Mouse (Mus musculus) thymus, postnatal 10 days (tissue): ENCODE results near the gene Tpi1.
"Not testable (repeated sequence)": the region's sequence is repeated elsewhere in the genome, so short reads cannot be mapped to it uniquely, and the experiment has no call there.

Experiments
- DNase-seq, 2 experiments: peaks; one replicate each; pipeline ENCODE4 v3.0.0; 2021; ENCODE audit warnings: low spot score in 2 of 2

The Tpi1 gene

GRCm38 (mm10) chr6:124809052-124809774 lies 4.9 kb downstream of the Tpi1 start:
- DNase-seq, result peak; percentile 34 to 60

DNA sequence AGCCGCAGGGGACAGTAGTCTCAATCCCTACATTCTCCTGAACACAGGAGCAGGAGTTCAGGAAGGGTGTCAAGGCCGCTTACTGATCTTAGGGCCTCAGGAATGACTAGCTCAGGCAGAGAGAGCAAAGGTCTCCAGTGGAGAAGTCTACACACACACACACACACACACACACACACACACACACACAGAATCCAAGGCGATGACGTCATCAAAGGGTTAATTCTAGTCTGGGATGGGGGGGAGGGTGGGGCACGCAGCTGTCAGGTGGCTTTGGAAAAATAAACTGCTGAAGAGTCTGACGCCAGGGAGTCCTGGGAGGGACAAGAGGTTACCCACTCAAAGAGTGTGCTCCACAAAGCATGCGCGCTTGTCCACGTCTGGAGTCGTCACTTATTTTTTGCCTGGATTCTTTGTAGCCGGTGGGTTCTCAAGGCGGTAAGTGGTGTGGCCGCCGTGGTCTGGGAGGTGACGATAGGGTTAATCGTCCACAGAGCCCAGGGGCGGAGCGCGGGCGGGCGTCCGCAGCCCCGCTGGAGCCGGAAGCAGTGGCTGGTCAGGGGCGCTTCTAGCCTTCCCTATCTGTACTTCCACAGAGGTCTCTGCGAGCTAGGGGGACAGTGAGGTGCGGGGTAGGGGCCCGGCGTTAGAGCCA lies 5.6 kb downstream of the Tpi1 start, which contains the start of gene Spsb2:
Gene Spsb2, plus strand, starts transcription at position 304 of the 655 bp plus-strand sequence.
- DNase-seq, result no peak

GRCm38 (mm10) chr6:124807986-124808357 lies 6.1 kb downstream of the Tpi1 start:
- DNase-seq, result no peak

DNA sequence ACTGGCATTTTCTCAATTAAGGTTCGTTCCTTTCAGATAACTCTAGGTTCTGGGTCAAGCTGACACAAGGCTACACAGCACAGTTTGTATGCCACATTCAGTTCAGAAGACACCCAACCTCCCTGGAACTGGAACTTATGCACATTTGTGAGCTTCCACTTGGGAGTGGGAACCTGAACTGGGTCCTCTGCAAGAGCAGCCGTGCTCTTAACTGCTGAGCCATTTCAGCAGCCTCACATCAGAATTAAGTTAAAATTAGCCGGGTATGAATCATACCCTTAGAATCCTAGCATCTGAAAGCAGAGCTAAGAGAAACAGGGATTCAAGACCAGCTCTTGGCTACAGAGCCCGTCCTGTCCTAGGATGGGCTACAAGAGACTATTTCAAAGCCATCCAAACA lies 6.7 kb downstream of the Tpi1 start:
- DNase-seq, result no peak

- DNase-seq, result no peak
These were observed 7.5 kb downstream of the Tpi1 start for GRCm38 (mm10) chr6:124806446-124807140.

DNA sequence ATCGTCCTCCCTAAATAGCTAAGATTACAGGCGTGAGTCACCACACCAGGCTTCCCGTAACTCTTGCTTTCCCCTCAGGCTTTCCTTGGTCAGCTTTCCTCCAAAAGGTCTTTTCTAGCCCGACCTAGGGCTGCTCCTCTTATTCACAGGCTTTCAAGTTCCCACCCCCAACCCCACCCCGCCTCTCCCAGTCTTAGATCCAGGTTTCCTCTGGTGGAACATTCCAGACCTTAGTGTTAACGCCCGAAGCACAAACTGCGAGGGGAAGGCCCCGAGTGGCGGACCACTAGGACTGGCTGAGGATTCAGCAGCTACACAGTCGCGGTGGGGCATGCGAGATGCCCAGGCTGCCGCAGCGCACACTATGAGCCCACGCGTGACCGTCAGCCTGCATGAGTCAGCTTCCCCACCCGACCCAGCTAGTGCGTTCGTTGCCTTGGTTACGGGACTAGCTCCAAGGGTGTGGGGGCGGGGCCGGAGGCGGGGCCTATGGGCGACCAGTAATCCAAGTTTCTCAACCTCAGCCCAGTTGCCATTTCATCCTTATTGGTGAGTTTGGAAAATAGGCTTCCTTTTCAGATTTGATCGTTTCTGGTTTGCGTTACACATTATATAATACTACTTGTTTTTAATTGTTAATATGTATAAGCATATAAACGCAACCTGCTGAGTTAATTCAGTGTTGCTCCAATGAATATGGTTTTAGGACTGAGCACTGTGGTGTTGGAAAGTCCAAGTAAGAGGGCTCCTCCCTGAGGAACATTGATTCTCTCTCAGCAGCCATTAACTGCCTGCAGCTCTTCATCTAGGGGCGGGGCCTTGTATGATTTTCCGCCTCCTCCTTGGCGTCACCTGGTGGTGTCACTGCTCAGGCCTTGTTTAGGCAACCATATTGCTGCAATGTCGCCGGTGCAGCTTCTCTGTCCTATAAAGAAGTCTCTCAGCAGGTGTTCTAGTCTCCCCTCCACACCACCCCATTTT lies 8.5 kb downstream of the Tpi1 start:
- peak; percentile 61 to 66 for DNase-seq

DNA sequence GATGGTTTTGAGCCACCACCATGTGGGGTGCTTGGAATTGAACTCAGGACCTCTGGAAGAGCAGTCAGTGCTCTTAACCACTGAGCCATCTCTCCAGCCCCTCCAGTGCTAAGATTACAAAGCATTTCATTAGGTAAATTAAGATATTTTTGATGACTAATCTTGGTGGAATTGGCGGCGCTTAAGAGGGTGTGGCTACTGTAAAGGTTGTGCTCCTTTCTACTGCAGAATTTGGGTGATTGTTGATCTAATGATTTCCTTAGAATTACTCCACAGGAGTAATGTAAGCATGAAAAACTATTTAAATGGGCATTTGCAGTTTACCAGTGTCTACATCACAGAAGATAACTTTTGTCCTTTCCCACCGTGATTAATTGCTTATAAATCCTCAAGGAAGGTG lies 9.8 kb downstream of the Tpi1 start:
- no peak for DNase-seq

DNA sequence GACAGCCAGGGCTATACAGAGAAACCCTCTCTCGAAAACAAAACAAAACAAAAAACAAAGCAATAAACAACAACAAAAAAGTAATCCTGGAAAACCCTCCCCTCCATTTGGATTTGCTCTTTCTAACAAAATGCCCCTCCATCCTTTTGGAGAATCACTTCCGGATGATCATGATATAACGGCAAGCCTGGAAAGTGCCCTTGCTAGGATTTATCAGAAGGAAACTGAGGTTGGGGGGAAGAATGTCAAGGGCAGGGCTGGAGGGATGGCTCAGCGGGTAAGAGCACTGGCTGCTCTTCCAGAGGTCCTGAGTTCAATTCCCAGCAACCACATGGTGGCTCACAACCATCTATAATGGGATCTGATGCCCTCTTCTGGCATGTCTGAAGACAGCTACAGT lies 10.4 kb downstream of the Tpi1 start:
- DNase-seq, result not testable (repeated sequence)

DNA sequence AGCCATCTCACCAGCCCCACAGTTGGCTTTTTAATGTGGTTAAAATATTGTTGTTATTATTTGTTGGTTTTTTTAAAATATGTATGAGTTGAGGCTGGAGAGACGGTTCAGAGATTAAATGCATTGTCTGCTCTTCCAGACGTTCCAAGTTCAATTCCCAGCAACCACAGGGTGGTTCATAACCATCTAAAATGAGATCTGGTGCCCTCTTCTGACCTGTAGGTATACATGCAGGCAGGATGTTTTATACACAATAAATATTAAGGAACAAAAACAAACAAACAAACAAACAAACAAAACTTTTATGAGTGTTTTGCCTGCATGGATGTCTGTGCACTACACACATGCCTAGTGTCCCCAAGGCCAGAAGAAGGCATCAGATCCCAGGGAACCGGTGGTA lies 11.0 kb downstream of the Tpi1 start:
- no peak for DNase-seq

- not testable (repeated sequence) for DNase-seq
These were observed 11.7 kb downstream of the Tpi1 start for GRCm38 (mm10) chr6:124802400-124802799.

- DNase-seq, result no peak
These were observed 17.9 kb downstream of the Tpi1 start for GRCm38 (mm10) chr6:124796200-124796599.

- no peak for DNase-seq
These were observed 18.3 kb downstream of the Tpi1 start for GRCm38 (mm10) chr6:124795781-124796180.

GRCm38 (mm10) chr6:124791911-124792310 lies 22.2 kb downstream of the Tpi1 start:
- no peak for DNase-seq

DNA sequence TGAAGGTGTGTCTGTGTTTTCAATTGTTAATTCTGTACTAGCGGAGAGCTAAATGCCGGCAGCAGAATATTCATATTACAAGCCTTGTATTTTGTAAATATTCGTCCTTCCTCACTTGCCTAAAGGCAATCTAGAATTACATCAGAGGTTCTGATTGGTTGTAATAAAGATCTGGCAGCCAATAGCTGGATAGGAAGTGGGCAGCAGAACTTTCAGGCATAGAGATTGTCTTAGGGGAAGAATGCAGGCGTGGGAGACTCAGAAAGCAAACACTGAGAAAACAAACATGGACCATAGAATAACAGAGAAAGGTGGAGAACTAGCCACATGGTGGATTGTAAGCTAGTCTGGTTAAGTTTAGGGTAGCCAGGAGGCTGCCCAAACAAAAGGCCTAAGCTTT lies 24.0 kb downstream of the Tpi1 start:
- no peak for DNase-seq

DNA sequence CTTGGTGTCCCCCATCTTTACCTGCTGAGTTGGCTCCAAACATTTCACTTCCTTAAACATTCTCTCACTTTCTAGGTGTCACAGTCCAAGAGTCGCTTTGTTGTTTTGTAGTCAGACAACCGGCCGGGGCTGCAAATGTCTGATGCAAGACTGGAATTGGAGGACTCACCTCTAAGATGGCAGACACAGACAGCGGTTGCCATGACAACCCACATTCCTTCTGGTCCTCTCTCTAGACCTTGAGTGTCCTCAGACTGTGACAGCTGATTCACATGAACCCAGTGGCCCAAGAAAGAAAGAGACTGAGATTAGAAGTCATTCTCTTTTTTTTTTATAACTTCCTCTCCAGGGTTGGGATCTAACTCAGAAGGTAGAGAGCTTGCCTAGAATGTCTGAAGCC lies 24.6 kb downstream of the Tpi1 start:
- DNase-seq, result no peak

- no peak for DNase-seq
These were observed 26.4 kb downstream of the Tpi1 start for GRCm38 (mm10) chr6:124787722-124788121.

DNA sequence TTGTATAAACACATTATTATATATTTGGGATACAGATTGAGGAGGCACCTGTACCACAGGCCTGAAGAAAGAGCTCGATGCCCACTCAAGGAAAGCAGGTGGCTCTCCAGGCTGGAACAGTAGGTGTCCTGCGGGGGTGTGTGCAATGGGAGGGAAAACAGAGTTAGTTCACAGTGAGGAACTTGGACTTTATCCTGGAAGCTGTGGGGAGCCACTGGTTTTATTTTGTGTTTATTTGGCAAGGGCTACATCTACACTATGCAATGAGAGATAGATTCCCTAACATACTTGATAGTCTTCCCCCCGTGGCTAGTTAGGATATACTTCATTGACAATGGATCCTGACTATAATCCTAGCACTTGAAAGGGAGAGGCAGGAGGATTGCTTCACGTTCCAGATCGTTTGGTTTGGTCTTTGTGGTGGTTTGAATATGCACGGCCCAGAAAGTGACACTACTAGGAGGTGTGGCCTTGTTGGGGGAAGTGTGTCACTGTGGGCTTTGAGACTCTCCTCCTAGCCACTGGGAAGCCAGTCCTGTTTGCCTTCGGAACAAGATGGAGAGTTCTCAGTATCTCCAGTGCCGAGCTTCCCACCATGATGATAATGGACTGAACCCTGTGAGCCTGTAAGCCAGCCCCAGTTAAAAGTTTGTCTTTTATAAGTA lies 27.2 kb downstream of the Tpi1 start:
- DNase-seq, result no peak

DNA sequence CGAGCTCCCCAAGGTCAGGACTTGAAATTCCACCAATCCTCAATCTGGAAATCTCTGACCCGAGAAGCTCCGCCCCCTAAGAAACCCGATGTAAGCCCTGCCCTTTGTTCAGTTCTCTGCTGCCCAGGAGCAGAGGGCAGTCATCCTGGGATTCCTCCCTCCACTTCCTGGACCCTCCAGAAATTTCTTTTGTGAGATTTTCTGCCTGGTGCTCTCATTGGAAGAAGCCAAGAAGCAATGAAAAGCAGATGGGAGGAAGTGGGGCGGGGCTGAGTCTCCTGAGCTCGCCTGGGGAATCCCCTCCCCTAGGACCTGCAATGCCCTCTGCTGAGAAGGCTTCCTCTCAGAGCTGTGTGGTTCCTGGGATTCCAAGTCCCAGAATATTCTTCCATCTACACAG lies 31.7 kb downstream of the Tpi1 start:
- DNase-seq, result peak; percentile 33 to 47

GRCm38 (mm10) chr6:124780917-124781316 lies 33.2 kb downstream of the Tpi1 start:
- no peak for DNase-seq

GRCm38 (mm10) chr6:124779984-124780416 lies 34.1 kb downstream of the Tpi1 start:
- DNase-seq, result no peak
